Mouse (Mus musculus) lung, postnatal 25 days (tissue): ENCODE data around the gene Vasp.
A peak's percentile ranks its signal among the peaks of the same experiment; 100 is the strongest.

ENCODE experiments used
- DNase-seq: peaks from one replicate; pipeline ENCODE4 v3.0.0; 2022; ENCODE audit warnings: low spot score

Gene Vasp

DNA sequence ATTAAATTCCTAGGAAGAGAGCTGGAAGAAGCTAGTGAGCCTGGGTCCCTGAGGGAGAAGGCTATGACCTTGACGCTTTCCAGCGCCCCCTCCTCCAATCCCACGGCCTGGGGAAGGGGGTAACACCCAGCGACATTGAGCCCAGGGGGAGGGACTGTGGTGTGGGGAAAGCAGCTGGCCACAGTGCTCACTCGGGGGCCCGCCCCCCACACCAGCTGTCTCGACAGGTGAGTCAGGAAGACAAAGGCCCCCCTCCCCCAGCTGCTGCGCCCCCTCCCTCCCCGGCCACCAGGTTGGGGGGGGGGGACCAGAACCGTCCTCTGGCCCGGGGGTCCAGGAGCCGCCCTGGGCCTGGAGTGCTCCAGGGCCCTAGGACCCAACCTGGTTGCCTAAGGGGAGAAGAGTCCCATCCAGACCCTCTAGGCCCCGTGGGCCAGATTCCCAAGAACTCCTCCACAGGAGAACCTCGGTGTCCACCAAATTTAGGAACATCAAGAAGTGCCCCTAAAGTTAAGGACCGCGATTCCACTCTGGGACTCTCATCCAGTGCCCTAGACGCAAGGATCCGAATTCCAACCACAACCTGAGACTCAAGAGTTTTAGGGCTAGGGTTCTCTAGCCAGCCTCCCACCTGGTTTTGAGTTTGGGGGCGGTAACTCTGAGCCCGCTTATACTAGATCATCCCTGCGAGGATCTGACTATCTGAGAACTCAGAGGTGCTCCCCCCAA lies 944 bp downstream of the Vasp start:
- no peak for DNase-seq

DNA sequence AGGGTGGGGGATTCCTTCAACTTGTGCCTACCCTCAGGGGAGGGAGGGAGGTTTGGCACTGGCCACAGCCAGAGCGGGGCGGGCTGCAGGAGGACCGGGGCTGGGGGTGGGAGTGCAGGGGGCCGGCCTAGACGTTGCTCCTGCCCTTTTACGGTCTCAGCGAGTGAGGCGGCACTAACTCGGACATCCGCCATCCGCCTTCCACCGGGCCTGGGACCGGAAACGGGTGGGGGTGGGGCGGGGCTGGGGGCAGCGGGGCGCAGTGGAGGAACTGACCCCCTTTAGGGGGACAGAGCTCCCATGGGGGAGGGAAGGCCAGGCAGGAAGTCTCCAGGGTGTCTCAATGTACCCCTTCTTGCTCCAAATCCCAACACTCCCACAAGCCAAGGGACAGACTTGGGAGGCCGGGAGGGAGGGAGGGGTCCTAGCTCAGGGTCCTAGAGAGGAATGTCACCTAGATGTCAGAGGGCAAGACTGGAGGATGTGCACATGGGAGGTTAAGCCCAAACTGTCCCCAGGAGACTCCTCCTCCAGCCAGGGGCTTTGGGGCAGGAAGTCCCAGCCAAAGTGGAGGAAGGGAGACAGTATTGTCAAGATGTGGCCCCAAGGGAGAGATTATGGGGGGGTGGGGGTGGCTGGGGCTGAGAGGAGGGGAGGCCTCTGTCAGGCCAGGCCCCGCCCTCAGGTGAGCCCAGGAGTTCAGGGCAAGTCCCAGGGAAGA lies 1.7 kb downstream of the Vasp start:
- DNase-seq = peak; percentile 80

DNA sequence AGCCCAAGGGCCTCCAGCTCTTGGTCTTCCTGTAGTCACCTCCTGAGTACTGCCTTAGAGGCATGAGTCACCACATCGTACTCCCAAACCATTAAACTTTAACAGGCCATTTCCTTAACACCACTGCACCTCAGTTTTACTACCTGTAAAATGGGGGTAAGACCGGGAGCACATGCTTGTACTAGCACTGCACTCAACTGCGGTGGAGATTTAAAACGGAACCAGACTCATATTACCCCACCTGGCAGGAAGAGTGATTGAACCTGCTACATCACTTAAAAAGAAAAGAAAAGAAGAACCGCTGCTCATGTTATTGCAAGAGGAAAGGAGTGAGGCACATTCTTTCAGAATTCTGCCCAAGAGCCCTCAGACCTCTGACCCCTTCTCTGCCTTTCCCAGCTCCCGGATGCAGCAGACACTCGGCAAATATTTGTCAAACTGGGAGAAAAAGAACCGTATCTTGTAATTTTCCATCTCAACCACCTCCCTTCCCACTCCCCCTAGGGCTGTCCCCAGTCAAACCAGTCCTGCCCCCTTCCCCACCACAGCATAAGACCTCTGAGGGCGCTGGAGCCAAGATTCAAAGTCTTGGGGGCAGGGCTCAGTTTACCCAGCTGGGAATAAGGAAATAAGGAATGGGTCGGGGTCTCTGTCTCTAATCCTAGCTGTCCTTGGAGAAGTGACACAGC lies 2.5 kb downstream of the Vasp start:
- DNase-seq = peak; percentile 73

DNA sequence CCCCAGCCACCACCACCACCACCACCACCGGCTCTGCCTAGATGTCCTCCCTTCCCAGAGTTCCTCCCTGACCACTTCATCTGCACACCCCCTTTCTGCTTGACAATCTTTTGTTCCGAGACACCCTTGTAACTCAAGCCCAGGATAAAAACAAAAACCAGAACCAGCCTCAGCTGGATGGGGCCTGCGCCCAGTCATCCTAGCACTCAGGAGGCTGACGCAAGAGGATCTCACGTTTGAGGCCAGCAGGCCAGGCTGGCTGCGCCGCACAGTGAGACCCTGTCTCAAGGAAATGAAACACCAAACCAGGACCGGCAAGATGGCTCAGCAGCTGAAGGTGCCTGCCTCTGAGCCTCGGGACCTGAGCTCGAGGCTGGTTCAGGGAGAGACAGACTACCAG lies 4.6 kb downstream of the Vasp start:
- DNase-seq = peak; percentile 52

DNA sequence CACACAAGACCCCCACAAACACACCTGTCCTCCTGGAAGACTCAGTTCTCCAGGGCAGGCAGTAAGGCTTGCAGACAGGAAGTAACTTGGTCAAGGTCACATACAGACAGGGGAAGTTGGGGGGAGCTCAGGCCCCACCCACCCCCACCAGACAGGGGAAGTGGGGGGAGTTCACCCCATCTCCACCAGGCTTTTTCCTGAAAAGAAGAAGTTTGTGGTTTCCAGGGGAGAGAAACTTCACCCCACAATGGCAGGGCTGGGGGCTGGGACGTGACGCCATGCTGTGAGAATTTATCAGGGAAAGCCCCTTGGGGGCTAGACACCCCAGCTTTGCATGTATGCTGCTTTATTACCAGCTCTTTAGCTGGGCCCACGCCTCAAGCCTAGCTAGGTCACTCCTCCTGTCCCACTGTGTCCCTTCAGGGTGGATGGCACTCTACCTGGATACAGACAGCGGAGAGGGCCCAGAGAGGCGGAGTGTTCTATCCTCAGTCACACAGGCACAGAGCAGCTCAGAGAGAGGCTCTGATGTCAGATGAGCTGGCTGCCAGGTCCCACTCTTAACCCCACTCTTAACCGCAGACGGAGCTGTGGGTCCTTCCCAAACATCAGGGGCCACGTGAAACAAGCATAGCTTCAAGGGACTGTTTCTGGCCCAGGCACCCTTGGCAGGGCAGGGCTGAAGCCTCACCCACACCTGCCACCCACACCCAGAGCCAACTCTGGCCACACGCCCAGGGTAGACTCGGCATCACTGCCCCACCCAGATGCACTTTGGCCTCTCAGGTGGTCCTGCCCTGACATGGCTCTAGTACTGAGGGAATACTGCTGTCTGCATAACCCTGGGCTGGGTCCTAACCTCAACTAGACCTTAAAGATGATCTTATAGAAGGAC lies 5.4 kb downstream of the Vasp start:
- DNase-seq = peak; percentile 47

DNA sequence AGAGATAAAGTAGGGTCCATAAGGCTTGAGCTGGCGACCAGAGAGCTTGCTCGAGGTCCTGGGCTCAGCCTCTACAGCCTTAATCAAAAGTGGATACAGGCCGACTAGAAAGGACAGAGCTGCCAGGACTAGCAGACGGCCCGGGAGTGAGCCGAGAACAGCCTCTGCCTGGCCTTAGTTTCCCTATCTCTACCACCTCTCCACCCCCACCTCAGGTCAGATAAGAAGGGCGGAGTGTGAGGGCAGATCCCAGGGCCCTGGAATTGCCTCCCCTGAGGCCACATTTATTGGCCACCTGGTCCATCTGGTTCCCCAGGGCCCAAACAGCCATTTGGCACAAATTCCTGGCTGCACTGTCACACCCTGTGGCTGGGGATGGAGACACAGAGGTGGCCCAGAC lies 6.5 kb downstream of the Vasp start:
- DNase-seq = no peak

DNA sequence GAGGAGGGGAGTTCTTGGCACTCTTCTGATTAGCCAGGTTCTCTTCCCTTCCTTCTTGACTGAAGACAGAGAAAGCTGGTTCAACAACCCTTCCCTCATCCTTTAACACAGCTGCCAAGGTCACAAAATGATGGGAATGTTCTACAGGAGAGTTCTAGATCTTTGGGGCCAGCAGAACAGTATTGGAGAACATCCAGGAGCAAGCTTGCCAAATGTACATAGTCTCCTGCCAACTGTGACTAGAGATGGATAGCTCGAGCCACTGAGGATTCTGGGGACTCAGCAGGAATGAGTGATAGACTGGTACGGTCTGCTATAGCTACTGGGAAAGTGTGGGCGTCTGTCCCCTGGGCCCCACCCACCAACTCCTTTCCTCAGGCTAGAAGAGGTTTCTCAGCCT lies 13.3 kb downstream of the Vasp start:
- no peak for DNase-seq

DNA sequence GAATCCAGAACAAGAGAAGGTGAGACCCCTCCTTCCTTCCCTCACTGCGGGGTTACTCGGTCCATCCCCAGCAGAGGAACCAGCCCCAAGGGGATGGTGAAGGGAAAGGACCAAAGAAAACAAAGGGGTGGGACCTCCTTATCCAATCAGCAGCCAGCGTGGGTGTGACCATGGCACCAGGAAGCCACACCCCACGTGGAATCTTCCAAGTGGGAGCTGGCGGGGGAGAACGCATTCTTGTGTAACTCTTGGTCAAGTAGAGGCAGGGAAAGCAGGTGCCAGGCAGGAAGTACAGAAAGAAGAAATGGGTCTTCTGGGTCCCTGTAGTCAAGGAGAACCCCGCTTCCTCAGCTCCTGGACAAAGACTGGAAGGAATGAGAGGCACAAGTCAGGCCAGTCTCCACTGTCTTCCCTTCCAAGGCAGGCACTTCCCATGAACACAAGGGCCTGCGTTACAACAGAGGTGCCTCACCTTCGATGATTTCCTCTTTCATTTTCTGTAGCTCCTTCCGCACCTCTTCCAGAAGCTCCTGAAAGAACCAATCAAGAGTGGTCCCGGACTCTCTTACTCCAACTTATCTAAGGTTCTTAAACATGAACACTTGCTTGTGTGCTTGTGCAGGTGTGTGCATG lies 14.1 kb downstream of the Vasp start:
- peak; percentile 90 for DNase-seq

DNA sequence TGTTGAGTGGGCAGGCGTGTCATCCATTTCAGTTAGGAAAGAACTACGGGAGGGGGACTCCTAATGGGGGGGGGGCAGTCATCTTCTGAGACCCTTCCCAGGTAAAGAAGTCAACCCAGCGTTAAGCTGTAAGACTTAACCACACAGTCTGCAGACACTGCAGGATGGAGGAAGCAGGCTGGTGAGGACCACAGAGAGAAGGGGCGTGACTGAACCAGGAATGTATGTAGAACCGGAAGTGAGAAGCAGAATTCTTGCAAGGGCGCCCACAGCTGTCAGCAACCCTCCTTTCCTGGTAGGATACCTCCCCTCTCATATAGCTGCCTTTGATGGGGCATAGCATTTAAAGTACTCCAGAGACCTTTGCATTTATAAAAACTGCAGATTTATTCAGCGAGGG lies 15.1 kb downstream of the Vasp start:
- DNase-seq = no peak

DNA sequence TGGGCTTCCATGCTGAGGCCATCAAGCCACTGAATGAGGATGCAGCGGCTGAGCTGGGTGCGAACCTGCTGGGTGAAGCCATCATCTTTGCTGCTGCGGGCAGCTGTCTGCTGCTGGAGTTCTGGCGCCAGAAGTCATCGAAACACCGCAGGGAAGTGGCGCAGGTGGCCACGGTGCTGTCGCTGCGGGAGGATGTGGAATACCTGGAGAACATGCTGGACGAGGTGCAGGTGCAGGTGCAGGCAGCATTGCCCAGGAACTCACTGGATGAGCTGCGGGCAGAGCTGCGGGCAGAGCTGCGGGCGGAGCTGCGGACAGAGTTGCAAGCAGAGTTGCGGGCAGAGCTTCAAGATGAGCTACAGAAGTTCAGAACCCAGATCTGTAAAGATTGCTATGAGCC lies 16.2 kb downstream of the Vasp start:
- DNase-seq = no peak

DNA sequence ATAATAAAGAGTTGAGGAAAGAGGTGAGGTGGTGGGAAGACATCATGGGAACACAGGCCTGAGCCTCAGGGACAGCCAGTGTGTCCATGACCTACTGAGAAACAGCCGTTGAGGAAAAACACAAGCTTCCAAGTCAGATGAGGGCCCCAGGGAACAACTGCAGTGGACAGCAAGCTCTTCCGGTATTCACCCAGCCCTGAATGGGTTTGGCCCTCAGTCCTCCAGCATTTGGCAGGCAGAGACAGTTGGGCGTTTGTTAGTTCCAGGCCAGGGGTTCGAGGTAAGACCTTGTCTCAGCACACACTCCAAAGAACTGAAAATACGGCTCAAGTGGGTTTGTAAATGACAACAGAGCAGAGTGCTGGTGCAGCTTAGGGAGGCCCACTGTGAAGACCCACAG lies 18.2 kb downstream of the Vasp start:
- no peak for DNase-seq

DNA sequence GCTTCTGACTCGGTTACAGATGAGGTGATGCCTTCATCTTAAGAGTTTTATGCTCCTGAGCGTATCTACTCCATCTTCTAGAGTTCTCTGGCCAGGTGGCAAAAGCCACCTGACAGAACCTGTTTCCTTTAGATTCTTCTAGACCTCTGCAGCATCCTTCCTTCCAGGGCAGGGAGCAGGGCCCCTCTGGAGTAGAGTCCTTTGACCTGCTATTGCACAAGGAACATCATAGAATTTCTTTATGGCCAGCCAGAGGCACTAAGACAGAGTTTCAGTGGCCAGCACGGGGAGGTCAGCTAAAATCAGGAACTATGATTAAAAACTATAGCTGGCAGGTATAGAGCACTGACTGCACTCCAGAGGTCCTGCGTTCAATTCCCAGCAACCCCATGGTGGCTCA lies 19.5 kb downstream of the Vasp start:
- DNase-seq = no peak

DNA sequence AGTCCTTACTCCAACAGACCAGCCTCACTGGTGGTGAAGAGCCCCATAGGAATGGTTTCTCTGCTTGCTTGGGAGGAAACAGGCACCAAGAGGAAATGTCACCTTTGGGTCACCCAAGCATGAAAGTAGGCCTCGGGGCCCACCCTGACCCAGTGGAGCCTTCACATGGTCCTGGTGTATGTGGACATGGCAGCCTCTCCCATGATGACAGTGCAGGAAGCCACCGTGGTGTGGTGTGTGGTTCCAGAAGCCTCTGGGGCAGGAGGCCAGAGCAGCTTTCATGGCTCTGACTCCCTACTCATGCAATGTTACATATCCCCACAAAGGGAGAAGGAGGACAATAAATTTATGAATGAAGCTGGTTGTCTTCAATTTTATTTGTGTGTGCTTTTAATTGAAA lies 24.1 kb downstream of the Vasp start:
- no peak for DNase-seq

DNA sequence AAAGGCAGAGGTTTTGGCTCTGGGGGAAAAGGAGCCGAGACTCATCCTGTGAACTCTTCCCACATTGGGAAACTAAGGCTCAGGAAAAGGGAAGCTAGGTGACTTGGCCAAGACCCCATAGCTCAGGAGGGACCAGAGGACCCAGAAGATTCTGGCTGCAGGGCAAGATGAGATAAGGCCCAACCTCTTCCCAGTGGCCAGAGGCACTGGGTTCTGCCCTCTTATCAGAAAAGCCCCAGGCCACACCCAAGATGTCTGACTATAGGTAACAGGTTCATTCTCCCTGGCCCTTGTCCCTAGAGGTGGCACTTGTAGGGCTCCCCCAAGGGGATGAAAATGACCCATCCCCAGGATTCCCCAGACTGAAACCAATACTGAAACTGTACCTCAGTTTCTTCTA lies 24.8 kb downstream of the Vasp start:
- no peak for DNase-seq

DNA sequence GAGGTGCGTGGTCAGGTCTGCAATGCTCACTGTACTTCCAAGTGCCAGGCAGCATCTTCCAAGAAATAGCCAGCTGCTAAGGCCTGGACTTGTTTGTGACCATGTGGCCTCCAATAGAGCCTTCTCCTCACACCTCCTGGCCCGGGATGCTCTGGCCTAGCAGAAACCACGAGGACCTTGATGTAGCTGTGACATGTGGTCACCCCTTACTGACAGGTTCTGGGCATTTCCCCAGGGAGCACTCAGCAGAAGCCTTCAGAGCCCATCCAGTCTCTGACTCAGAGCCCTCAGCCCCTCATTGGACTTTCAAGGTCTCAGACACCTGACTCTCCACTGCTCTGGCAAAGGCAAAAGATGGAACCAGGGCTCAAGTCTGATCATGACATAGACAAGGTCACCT lies 26.5 kb downstream of the Vasp start:
- no peak for DNase-seq

DNA sequence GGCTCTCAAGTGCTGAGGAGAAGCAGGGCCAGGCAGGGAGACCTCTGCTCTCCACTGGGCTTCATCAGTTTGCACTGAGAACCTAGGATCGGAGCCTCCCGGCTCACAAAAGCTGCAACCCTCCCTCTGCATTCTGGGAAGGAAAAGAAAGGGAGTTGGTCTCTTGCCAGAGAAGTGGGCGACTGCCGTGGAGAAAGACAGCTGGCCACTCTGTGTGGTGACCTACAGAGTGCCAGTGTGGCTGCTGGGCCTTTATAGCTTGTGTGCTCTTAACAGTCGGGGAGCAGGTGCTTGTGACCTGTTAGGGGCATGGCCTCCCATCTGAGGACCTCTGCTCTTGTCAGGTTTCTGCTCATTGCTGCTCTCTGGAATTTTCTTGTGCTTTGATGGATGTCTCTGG lies 27.8 kb downstream of the Vasp start:
- no peak for DNase-seq

DNA sequence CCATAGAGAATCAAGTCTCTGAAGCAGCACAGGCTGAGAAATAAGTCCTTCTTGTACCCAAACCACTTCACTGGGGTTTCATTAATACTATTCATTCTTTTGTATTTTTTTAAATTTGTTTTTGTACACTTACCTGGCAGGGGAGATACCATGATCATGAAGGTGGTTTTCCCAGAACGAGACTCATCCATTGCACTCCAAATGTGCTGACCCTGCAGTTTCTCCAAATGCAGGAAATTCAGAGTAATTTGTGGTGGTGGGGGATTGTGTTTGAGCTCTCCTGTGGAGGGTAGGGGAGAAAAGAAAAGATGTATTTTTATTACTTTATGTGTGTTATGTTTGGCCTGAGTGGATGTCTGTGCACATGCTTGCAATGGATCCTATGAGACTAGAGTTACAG lies 29.6 kb downstream of the Vasp start:
- no peak for DNase-seq

DNA sequence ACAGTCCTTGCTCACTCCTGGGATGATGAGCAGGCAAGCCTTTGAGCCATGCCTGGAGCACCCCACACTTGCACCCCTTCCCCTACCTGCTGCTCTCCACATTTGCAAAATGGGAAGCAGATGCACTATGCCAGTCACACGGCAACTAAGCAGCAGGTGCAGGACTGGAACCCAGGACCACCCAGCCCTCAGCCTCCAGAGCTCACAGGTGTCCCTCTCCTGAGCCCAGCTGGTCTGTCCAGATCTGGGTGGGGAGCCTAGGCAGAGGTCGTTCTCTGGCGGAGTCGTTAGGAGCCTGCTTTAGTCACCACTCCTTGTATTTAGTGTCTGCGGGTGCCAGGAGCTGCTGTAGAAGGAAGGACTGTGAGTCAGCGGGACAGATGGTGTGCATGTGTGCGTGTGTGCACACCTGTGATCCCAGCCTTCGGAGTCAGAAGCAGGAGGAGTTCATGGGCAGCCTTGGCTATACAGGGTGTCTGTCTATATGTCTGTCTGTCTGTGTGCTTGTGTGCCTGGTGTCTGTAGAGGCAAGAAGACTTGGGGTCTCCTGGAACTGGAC lies 30.6 kb downstream of the Vasp start:
- no peak for DNase-seq

DNA sequence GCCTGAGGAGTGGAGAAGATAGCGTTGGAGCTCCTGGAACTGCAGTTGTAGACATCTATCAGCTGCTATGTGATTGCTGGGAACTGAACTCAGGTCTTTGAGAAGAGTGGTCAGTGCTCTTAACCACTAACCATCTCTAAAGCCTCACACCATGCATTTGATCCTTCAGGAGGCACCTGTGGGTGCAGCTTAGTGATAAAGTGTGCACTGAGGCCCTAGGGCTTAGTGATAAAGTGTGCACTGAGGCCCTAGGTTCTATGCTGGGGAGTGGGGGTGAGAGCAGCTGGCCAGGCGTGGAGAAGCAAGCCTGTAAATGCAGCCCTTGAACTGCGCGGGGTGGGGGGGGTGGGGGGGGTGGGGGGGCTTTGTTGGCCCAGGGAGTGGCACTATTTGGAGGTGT lies 31.6 kb downstream of the Vasp start:
- DNase-seq = no peak

DNA sequence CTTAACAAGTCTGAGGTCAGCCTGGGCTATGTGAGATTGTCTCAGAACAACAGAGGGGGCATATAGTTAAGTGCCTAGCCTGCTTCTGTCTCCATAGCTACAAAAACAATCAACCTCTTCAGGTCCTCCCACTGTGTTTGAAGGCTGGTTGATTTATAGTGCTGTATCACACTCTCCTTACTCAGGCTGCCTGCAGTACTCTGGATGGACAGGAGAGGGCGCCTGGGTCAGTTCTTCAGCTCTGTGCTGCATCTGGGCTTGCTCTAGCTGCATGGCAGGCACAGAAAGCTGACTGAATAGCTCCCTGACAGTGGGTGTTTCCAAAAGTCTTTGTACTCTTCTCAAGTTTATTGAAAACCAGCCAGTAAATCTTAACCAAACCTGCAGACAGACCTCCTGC lies 32.2 kb downstream of the Vasp start:
- peak; percentile 91 for DNase-seq

DNA sequence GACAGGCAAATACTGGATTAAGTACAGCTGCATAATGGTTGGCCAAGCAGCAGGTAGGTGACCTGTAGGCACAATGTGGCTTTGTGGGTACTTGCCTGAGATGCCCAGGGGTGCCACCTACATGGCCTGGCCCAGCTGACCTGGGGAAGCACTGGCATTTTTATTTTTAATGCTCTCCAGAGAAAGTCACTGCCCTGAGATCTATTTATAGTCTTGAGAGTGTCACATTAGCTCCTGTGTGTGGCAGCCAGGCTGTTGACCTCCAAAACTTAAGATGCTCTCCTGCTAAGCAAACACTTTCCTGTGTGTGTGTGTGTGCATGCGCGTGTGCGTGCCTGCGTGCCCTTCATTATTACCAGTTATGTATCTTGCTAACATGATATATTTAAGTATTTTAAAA lies 33.3 kb downstream of the Vasp start:
- DNase-seq = peak; percentile 66

DNA sequence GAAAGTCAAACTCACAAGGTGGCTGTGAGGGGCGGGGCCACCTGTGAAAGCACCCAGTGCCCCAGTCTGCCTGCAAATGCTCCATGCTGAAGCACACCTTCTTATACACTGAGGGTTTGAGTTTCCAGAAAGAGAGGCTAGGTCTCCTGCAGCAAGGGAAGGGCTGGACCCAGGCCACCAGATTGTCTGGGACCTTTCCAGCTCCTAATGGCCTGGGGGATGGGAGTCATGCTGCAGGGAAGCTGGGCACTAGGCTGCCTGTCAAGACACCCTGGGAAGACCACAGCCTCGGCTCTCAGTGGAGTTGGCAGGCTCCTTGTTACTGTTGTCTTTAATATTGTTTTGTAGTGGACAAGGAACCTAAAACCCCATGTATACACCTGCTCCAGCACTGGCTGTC lies 35.2 kb downstream of the Vasp start:
- no peak for DNase-seq
